Mouse (Mus musculus): ENCODE measurements around the gene Spata33.

DNA sequence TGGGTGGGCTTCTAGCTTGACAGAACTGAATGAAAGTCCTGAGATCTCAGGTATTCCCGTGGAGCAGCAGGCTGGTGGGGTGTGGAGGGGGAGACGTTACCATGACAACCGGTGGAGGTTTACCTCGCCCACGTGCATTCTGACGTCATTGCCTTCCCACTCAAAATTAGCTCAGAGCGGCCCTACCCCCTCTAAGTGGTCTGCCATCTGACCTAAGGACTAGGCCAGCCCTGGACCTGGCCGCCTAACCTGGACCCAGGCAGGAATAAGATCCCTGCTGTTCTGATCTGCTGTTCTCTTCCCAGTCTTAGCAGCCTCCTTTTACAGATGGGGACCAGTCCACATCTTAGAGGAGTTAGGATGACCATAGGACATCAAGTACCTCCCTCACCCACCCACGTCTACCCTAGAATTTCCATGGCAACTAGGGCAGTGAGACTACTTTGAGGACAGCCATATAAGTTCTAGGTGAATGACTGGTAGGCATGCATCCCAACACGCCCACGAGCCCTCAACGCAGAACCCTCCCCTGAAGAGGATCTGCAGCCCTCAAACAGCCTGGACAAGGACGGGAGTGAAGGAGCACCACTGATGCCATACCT is 22.4 kb downstream of the Spata33 start:
- TF ChIP-seq CTCF (IDR thresholded peaks at IDR 0.05), result no peak
- TF ChIP-seq EP300 (IDR thresholded peaks at IDR 0.05), result no peak
